Mouse (Mus musculus) hindbrain, embryonic 15.5 days (tissue): ENCODE measurements around the gene Aff4. TPM values are rescaled to one million over a fixed set of nuclear protein-coding genes. Genes with fewer than 3 reads are reported as not detected.

Experiments
- ATAC-seq: fragments of 200-750 bp; cut with Nextera tagmentation; 2 replicates; pipeline ENCODE4 v1.8.0; 2017; ENCODE audit warnings: low read depth, moderate number of reproducible peaks, moderate TSS enrichment; ENCODE audit not compliant: low FRiP score
- H3K27ac ChIP-seq: fragments of 300-500 bp; sonication (generic); replicated peaks from 2 replicates; pipeline ENCODE4 v1.5.1; 2015; ENCODE audit warnings: mild to moderate bottlenecking, inconsistent platforms
- H3K27me3 ChIP-seq: fragments of 300-500 bp; sonication (generic); 2 replicates; pipeline ENCODE4 v1.6.1; 2015; ENCODE audit warnings: control low read depth, inconsistent platforms
- H3K36me3 ChIP-seq: fragments of 300-500 bp; sonication (generic); 2 replicates; pipeline ENCODE4 v1.6.1; 2015; ENCODE audit warnings: control low read depth, inconsistent platforms
- H3K4me1 ChIP-seq: fragments of 300-500 bp; sonication (generic); replicated peaks from 2 replicates; pipeline ENCODE4 v1.6.1; 2015; ENCODE audit warnings: control low read depth, inconsistent platforms
- H3K4me2 ChIP-seq: fragments of 300-500 bp; sonication (generic); 2 replicates; pipeline ENCODE4 v1.6.1; 2015; ENCODE audit warnings: moderate library complexity, mild to moderate bottlenecking, inconsistent platforms
- H3K4me3 ChIP-seq: fragments of 300-500 bp; sonication (generic); 2 replicates; pipeline ENCODE4 v1.5.1; 2015; ENCODE audit warnings: mild to moderate bottlenecking, inconsistent platforms
- H3K9ac ChIP-seq: fragments of 300-500 bp; sonication (generic); 2 replicates; pipeline ENCODE4 v1.6.1; 2015; ENCODE audit warnings: inconsistent platforms
- H3K9me3 ChIP-seq: fragments of 300-500 bp; sonication (generic); 2 replicates; pipeline ENCODE4 v1.6.1; 2016; ENCODE audit warnings: control low read depth, inconsistent platforms
- WGBS: fragments of 180-500 bp; shearing (Covaris S2); methylation state at CpG from one replicate; pipeline ENCODE4 v1.1.7; 2015; 5-methylcytosine and 5-hydroxymethylcytosine counted together
- polyA plus RNA-seq: library from polyadenylated mRNA; unstranded; fragments of >200 nt; fragmentation: Nextera tagmentation; extraction: Ambion mirVana; gene quantifications from 2 replicates; pipeline ENCODE4 v1.2.1, GENCODE M21; 2015

Aff4 gene
- polyA plus RNA-seq, 1 experiment from 2014 or later: 43.9 TPM

- H3K9me3 ChIP-seq: no peaks in the 10 kb centered on the region
- ATAC-seq: no peak
- H3K4me3 ChIP-seq: no peak overlapping the region
- H3K27ac ChIP-seq: no peak overlapping the region
- H3K36me3 ChIP-seq: no peaks in the 10 kb centered on the region
- 53% methylated on average over 5 of the region's 5 CpGs for WGBS
- no peak overlapping the region for H3K9ac ChIP-seq
- peaks cover 4% of the 10 kb centered on the region; the same call in 1 of the 2 replicates for H3K4me1 ChIP-seq
- no peak overlapping the region for H3K4me2 ChIP-seq
- no peaks in the 10 kb centered on the region for H3K27me3 ChIP-seq
Observed at GRCm38 (mm10) chr11:53345328-53345727, 5.3 kb upstream of the Aff4 start.

- H3K27ac ChIP-seq: no peak overlapping the region
- H3K4me2 ChIP-seq: no peak overlapping the region
- H3K36me3 ChIP-seq: no peaks in the 10 kb centered on the region
- no peaks in the 10 kb centered on the region for H3K9me3 ChIP-seq
- H3K4me3 ChIP-seq: no peak overlapping the region
- no peak for ATAC-seq
- no peak overlapping the region for H3K9ac ChIP-seq
- WGBS: 72% methylated on average over 2 of the region's 2 CpGs
- H3K27me3 ChIP-seq: no peaks in the 10 kb centered on the region
- peaks cover 4% of the 10 kb centered on the region; the same call in 1 of the 2 replicates for H3K4me1 ChIP-seq
Observed at GRCm38 (mm10) chr11:53345738-53346137, 4.9 kb upstream of the Aff4 start.

GRCm38 (mm10) chr11:53351224-53351942 lies 750 bp downstream of the Aff4 start:
- no peaks in the 10 kb centered on the region for H3K9me3 ChIP-seq
- peak overlapping the region; percentile 99 for H3K27ac ChIP-seq
- H3K4me2 ChIP-seq: peak overlapping the region; percentile 82
- ATAC-seq: no peak
- no peaks in the 10 kb centered on the region for H3K27me3 ChIP-seq
- no peaks in the 10 kb centered on the region for H3K36me3 ChIP-seq
- WGBS: under 1% methylated on average over 34 of the region's 35 CpGs
- H3K9ac ChIP-seq: peak overlapping the region; percentile 100
- peaks cover 20% of the 10 kb centered on the region for H3K4me1 ChIP-seq
- H3K4me3 ChIP-seq: peak overlapping the region; percentile 96

- Histone ChIP-seq H3K9ac (peak overlapping the region; percentile 100), H3K4me3 (peak overlapping the region; percentile 96), H3K27ac (peak overlapping the region; percentile 99), H3K9me3 (no peaks in the 10 kb centered on the region), H3K4me2 (peak overlapping the region; percentile 82), H3K27me3 (no peaks in the 10 kb centered on the region), H3K36me3 (no peaks in the 10 kb centered on the region), H3K4me1 (peaks cover 21% of the 10 kb centered on the region)
- WGBS: 3% methylated on average over 14 of the region's 14 CpGs
- ATAC-seq: no peak
Observed at GRCm38 (mm10) chr11:53351943-53352590, 1.4 kb downstream of the Aff4 start.

- Histone ChIP-seq H3K9ac (no peak overlapping the region), H3K4me3 (no peak overlapping the region), H3K9me3 (no peaks in the 10 kb centered on the region), H3K4me1 (peaks cover 9% of the 10 kb centered on the region), H3K36me3 (no peaks in the 10 kb centered on the region), H3K4me2 (no peak overlapping the region), H3K27me3 (no peaks in the 10 kb centered on the region), H3K27ac (no peak overlapping the region)
- ATAC-seq: no peak
- WGBS: 96% methylated on average over 5 of the region's 5 CpGs
Observed at GRCm38 (mm10) chr11:53358504-53359155, 8.0 kb downstream of the Aff4 start.

- WGBS: 96% methylated on average over 2 of the region's 2 CpGs
- H3K27ac ChIP-seq: no peak overlapping the region
- H3K27me3 ChIP-seq: no peaks in the 10 kb centered on the region
- H3K9ac ChIP-seq: no peak overlapping the region
- H3K4me1 ChIP-seq: no peaks in the 10 kb centered on the region
- no peaks in the 10 kb centered on the region for H3K9me3 ChIP-seq
- no peak overlapping the region for H3K4me3 ChIP-seq
- H3K4me2 ChIP-seq: no peak overlapping the region
- no peak for ATAC-seq
- H3K36me3 ChIP-seq: peaks cover 12% of the 10 kb centered on the region
Observed at GRCm38 (mm10) chr11:53367032-53367431, 16.4 kb downstream of the Aff4 start.

- no peak overlapping the region for H3K4me3 ChIP-seq
- H3K27ac ChIP-seq: no peak overlapping the region
- no peak overlapping the region for H3K9ac ChIP-seq
- 95% methylated on average over 1 of the region's 1 CpGs for WGBS
- H3K9me3 ChIP-seq: no peaks in the 10 kb centered on the region
- no peak overlapping the region for H3K4me2 ChIP-seq
- no peak for ATAC-seq
- H3K27me3 ChIP-seq: no peaks in the 10 kb centered on the region
- peaks cover 49% of the 10 kb centered on the region for H3K36me3 ChIP-seq
- no peaks in the 10 kb centered on the region for H3K4me1 ChIP-seq
Observed at GRCm38 (mm10) chr11:53378918-53379317, 28.3 kb downstream of the Aff4 start.

GRCm38 (mm10) chr11:53383758-53384428 lies 33.3 kb downstream of the Aff4 start:
- Histone ChIP-seq H3K9ac (no peak overlapping the region), H3K27ac (no peak overlapping the region), H3K36me3 (peaks cover 38% of the 10 kb centered on the region), H3K4me3 (no peak overlapping the region), H3K4me1 (no peaks in the 10 kb centered on the region), H3K27me3 (no peaks in the 10 kb centered on the region), H3K9me3 (no peaks in the 10 kb centered on the region), H3K4me2 (no peak overlapping the region)
- no peak for ATAC-seq
- 96% methylated on average over 2 of the region's 2 CpGs for WGBS

GRCm38 (mm10) chr11:53393856-53394255 lies 43.2 kb downstream of the Aff4 start:
- no peak overlapping the region for H3K4me2 ChIP-seq
- WGBS: 96% methylated on average over 1 of the region's 1 CpGs
- H3K9me3 ChIP-seq: no peaks in the 10 kb centered on the region
- no peaks in the 10 kb centered on the region for H3K27me3 ChIP-seq
- no peak overlapping the region for H3K27ac ChIP-seq
- peaks cover 48% of the 10 kb centered on the region for H3K36me3 ChIP-seq
- no peak overlapping the region for H3K9ac ChIP-seq
- no peak for ATAC-seq
- H3K4me3 ChIP-seq: no peak overlapping the region
- no peaks in the 10 kb centered on the region for H3K4me1 ChIP-seq

GRCm38 (mm10) chr11:53403638-53404037 lies 53.0 kb downstream of the Aff4 start:
- 100% methylated on average over 1 of the region's 1 CpGs for WGBS
- Histone ChIP-seq H3K27me3 (no peaks in the 10 kb centered on the region), H3K4me3 (no peak overlapping the region), H3K36me3 (peaks cover 77% of the 10 kb centered on the region), H3K4me1 (no peaks in the 10 kb centered on the region), H3K4me2 (no peak overlapping the region), H3K27ac (no peak overlapping the region), H3K9ac (no peak overlapping the region), H3K9me3 (no peaks in the 10 kb centered on the region)
- ATAC-seq: no peak

- no peak for ATAC-seq
- no peak overlapping the region for H3K9ac ChIP-seq
- peaks cover 79% of the 10 kb centered on the region for H3K36me3 ChIP-seq
- H3K27ac ChIP-seq: no peak overlapping the region
- no peaks in the 10 kb centered on the region for H3K9me3 ChIP-seq
- no peak overlapping the region for H3K4me2 ChIP-seq
- H3K4me1 ChIP-seq: no peaks in the 10 kb centered on the region
- H3K27me3 ChIP-seq: no peaks in the 10 kb centered on the region
- no peak overlapping the region for H3K4me3 ChIP-seq
Observed at GRCm38 (mm10) chr11:53411738-53412137, 61.1 kb downstream of the Aff4 start.

- H3K4me2 ChIP-seq: no peak overlapping the region
- H3K9ac ChIP-seq: no peak overlapping the region
- no peak for ATAC-seq
- H3K27me3 ChIP-seq: no peaks in the 10 kb centered on the region
- H3K9me3 ChIP-seq: no peaks in the 10 kb centered on the region
- no peaks in the 10 kb centered on the region for H3K4me1 ChIP-seq
- H3K4me3 ChIP-seq: no peak overlapping the region
- 95% methylated on average over 4 of the region's 4 CpGs for WGBS
- H3K27ac ChIP-seq: no peak overlapping the region
- H3K36me3 ChIP-seq: peaks cover 83% of the 10 kb centered on the region
Observed at GRCm38 (mm10) chr11:53413871-53414270, 63.2 kb downstream of the Aff4 start.
